Mouse (Mus musculus) liver, postnatal 0 days (tissue): ENCODE data around the gene Med20. TPM values are rescaled to one million over a fixed set of nuclear protein-coding genes. Genes with fewer than 3 reads are reported as not detected.

Experiments used
- ATAC-seq: fragments of 200-750 bp; cut with Nextera tagmentation; 2 replicates; pipeline ENCODE4 v1.8.0; 2017; ENCODE audit warnings: mild to moderate bottlenecking, moderate library complexity
- DNase-seq: peaks from one replicate; pipeline ENCODE4 v3.0.0-alpha.2; 2016
- H3K27ac ChIP-seq: fragments of 300-500 bp; sonication (generic); 2 replicates; pipeline ENCODE4 v1.5.1; 2014; ENCODE audit warnings: antibody characterized with exemption, moderate library complexity, mild to moderate bottlenecking, low read depth
- H3K27me3 ChIP-seq: fragments of 300-500 bp; sonication (generic); 2 replicates; pipeline ENCODE4 v1.6.1; 2014; ENCODE audit warnings: low read length, control low read depth, mixed read lengths; ENCODE audit not compliant: insufficient read depth
- H3K36me3 ChIP-seq: fragments of 300-500 bp; sonication (generic); replicated peaks from 2 replicates; pipeline ENCODE4 v1.6.1; 2014; ENCODE audit warnings: mild to moderate bottlenecking, control low read depth, low read length, moderate library complexity, mixed read lengths; ENCODE audit not compliant: insufficient read depth
- H3K4me1 ChIP-seq: fragments of 300-500 bp; sonication (generic); 2 replicates; pipeline ENCODE4 v1.6.1; 2014; ENCODE audit warnings: antibody characterized with exemption, mild to moderate bottlenecking, control low read depth; ENCODE audit not compliant: insufficient read depth
- H3K4me2 ChIP-seq: fragments of 300-500 bp; sonication (generic); 2 replicates; pipeline ENCODE4 v1.6.1; 2014; ENCODE audit warnings: low read depth, mild to moderate bottlenecking, low read length, moderate library complexity, mixed read lengths
- H3K4me3 ChIP-seq: fragments of 300-500 bp; sonication (generic); 2 replicates; pipeline ENCODE4 v1.5.1; 2014; ENCODE audit warnings: low read depth, low read length
- H3K9ac ChIP-seq: fragments of 300-500 bp; sonication (generic); replicated peaks from 2 replicates; pipeline ENCODE4 v1.6.1; 2014; ENCODE audit warnings: mild to moderate bottlenecking, moderate library complexity
- H3K9me3 ChIP-seq: fragments of 300-500 bp; sonication (generic); 2 replicates; pipeline ENCODE4 v1.6.1; 2016; ENCODE audit warnings: mild to moderate bottlenecking, control low read depth, low read length, mixed read lengths
- CTCF ChIP-seq: sonication (generic); IDR thresholded peaks from 2 replicates; pipeline ENCODE4 v1.5.1; 2016; ENCODE audit warnings: antibody characterized with exemption, low read depth
- EP300 ChIP-seq: IDR thresholded peaks from 2 replicates; pipeline ENCODE4 v1.6.1; 2016; ENCODE audit warnings: antibody characterized with exemption, low read depth, mild to moderate bottlenecking
- WGBS: fragments of 180-500 bp; shearing (Covaris S2); extraction: QIAGEN DNeasy Blood & Tissue Kit; methylation state at CpG from one replicate; pipeline ENCODE4 v1.1.7; 2014; ENCODE audit not compliant: insufficient replicate concordance; 5-methylcytosine and 5-hydroxymethylcytosine counted together
- polyA plus RNA-seq: library from polyadenylated mRNA; unstranded; fragments of >200 nt; fragmentation: Nextera tagmentation; extraction: Ambion mirVana; gene quantifications from 2 replicates; pipeline ENCODE4 v1.2.1, GENCODE M21; 2015

Gene Med20
- polyA plus RNA-seq, 1 experiment from 2014 or later = 13.5 TPM

DNA sequence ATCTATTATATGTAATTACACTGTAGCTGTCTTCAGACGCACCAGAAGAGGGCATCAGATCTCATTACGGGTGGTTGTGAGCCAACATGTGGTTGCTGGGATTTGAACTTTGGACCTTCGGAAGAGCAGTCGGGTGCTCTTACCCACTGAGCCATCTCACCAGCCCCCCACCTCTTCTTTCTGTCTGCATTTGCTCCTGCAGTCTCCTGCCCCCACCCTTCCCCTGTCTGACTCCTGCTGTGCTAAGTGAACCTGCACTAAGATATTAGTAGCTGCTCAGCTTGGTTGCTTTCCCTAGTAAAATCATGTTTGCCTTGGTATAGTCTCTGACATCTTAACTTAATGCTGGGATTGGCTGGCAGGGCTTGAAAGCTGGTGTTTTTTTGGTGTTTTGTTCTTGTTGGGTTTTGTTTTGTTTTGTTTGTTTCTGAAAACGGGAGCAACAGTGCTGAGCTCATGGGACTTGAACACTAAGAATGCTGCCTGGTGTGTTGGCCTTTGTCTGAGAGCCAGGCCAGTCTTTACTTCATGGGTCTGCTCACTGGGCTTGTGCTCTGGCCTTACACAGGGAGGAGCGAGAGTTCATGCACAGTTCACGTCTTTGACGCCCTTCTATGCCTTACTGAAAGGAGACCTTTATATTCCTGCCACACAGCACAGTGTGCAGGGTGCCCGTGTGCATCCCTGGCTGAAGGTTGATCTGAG, 51.8 kb downstream of the Med20 start:
- Histone ChIP-seq H3K4me2 (no peak overlapping the region), H3K27me3 (no peaks in the 10 kb centered on the region), H3K4me1 (0 out of 2 replicates have a peak, but pooled peaks cover 3% of the 10 kb centered on the region), H3K27ac (no peak overlapping the region), H3K36me3 (no peaks in the 10 kb centered on the region), H3K9ac (no peak overlapping the region), H3K4me3 (no peak overlapping the region), H3K9me3 (no peaks in the 10 kb centered on the region)
- 78% methylated on average over 9 of the region's 9 CpGs for WGBS
- TF ChIP-seq EP300 (no peak), CTCF (no peak)
- DNase-seq = no peak
- no peak for ATAC-seq

DNA sequence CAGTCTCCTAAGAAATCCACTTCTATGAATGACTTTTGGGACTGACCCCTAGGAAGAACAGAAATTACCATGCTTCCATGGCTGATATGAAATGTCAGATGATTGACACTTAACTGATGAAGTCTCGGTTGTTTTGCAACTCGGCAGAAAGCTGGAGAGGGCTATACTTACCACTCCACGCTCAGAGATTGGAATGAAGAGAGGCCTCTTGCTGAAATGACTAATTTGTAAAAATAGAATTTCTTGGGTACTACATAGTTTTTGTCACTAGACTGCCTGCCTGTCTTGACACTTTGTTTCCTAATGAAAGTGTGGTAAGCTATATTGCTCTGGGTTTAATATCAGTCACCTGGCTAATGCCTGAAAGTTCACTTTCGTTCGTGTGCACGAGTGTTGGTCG, 53.1 kb downstream of the Med20 start:
- H3K4me1 ChIP-seq = no peaks in the 10 kb centered on the region
- DNase-seq (no peak), ATAC-seq (no peak)
- H3K27ac ChIP-seq = no peak overlapping the region
- WGBS = 69% methylated on average over 7 of the region's 7 CpGs
- no peak overlapping the region for H3K9ac ChIP-seq
- H3K4me3 ChIP-seq = no peak overlapping the region
- H3K27me3 ChIP-seq = no peaks in the 10 kb centered on the region
- no peak overlapping the region for H3K4me2 ChIP-seq
- TF ChIP-seq EP300 = no peak
- no peak for TF ChIP-seq CTCF
- H3K9me3 ChIP-seq = no peaks in the 10 kb centered on the region
- no peaks in the 10 kb centered on the region for H3K36me3 ChIP-seq

DNA sequence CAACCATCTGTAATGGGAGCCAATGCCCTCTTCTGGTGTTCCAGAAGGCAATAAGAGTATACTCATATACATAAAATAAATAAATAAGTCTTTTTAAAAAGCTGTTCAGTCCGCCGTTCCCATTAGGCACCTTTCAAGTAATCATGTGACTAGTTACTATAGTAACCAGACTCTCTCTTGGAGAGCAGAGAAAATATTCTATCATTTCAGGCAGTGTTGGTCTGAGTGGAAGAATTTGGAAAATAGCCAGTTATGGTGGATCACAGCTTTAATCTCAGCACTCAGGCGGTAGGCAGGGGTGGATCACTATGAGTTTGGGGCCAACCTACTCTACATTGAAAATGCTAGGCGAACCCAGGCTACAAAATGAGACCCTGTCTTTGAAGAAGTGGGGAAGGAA, 57.8 kb downstream of the Med20 start:
- 77% methylated on average over 4 of the region's 4 CpGs for WGBS
- H3K9me3 ChIP-seq = no peaks in the 10 kb centered on the region
- no peak overlapping the region for H3K4me2 ChIP-seq
- no peak overlapping the region for H3K4me3 ChIP-seq
- H3K36me3 ChIP-seq = no peaks in the 10 kb centered on the region
- H3K9ac ChIP-seq = no peak overlapping the region
- H3K4me1 ChIP-seq = peaks cover 7% of the 10 kb centered on the region
- DNase-seq (no peak), ATAC-seq (no peak)
- TF ChIP-seq CTCF (no peak), EP300 (no peak)
- H3K27ac ChIP-seq = no peak overlapping the region
- peaks cover 11% of the 10 kb centered on the region; the same call in 1 of the 2 replicates for H3K27me3 ChIP-seq

DNA sequence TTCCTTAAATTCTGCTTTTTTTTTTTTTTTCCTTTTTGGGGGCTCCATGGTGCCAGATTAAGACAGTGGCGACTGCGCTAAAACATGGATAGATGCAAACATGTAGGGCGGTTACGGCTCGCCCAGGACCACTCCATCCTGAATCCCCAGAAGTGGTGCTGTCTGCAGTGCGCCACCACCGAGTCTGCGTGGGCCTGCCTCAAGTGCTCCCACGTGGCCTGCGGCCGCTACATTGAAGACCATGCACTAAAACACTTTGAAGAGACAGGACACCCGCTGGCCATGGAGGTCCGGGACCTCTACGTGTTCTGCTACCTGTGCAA, 60.6 kb downstream of the Med20 start:
- TF ChIP-seq CTCF (no peak), EP300 (no peak)
- ATAC-seq (no peak), DNase-seq (no peak)
- H3K4me3 ChIP-seq = peak overlapping the region; percentile 43
- no peaks in the 10 kb centered on the region for H3K9me3 ChIP-seq
- H3K4me1 ChIP-seq = peaks cover 7% of the 10 kb centered on the region
- H3K27me3 ChIP-seq = peaks cover 11% of the 10 kb centered on the region; the same call in 1 of the 2 replicates
- H3K4me2 ChIP-seq = peak overlapping the region; percentile 69
- H3K36me3 ChIP-seq = peaks cover 5% of the 10 kb centered on the region; the same call in 1 of the 2 replicates
- 0 out of 2 replicates have a peak overlapping the region, but pooled peaks have one; percentile 26 for H3K9ac ChIP-seq
- no peak overlapping the region for H3K27ac ChIP-seq
- WGBS = 39% methylated on average over 14 of the region's 14 CpGs

DNA sequence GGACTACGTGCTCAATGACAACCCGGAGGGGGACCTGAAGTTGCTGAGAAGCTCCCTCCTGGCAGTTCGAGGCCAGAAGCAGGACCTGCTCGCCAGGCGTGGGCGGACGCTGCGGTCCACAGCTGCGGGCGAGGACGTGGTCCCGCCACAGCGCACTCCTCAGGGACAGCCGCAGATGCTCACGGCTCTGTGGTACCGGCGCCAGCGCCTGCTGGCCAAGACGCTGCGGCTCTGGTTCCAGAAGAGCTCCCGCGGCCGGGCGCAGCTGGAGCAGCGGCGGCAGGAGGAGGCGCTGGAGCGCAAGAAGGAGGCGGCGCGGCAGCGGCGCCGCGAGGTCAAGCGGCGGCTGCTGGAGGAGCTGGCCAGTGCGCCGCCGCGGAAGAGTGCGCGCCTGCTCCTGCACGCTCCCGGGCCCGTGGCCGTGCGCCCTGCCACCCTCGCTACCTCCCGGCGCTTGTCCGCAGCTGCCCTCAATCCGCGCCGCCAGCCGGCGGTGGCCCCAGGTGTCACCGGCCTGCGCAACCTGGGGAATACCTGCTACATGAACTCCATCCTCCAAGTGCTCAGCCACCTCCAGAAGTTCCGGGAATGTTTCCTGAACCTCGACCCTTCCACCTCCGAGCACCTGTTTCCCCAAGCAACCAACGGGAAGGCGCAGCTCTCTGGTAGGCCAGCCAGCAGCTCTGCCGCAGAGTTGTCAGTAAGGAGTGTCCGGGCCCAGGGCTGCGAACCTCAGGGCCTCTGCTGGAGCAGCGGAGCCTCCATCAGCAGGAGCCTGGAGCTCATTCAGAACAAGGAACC, 61.1 kb downstream of the Med20 start:
- H3K27ac ChIP-seq = no peak overlapping the region
- peak overlapping the region; percentile 43 for H3K4me3 ChIP-seq
- peaks cover 11% of the 10 kb centered on the region; the same call in 1 of the 2 replicates for H3K27me3 ChIP-seq
- peaks cover 7% of the 10 kb centered on the region for H3K4me1 ChIP-seq
- no peaks in the 10 kb centered on the region for H3K9me3 ChIP-seq
- ATAC-seq = peak; percentile 23; the same call in 1 of the 2 replicates
- H3K9ac ChIP-seq = 0 out of 2 replicates have a peak overlapping the region, but pooled peaks have one; percentile 26
- DNase-seq = peak; percentile 39
- WGBS = 9% methylated on average over 64 of the region's 68 CpGs
- peak overlapping the region; percentile 69 for H3K4me2 ChIP-seq
- peaks cover 5% of the 10 kb centered on the region; the same call in 1 of the 2 replicates for H3K36me3 ChIP-seq
- TF ChIP-seq CTCF (no peak; the same call in 1 of the 2 replicates), EP300 (no peak)

Other genes with a start within 250 kb of the Med20 start
- 46.6 and 47.5 TPM in 2 replicates for gene Mrps10, start 242.7 kb upstream of the Med20 start, polyA plus RNA-seq
- gene Guca1b, start 226.2 kb upstream of the Med20 start, polyA plus RNA-seq = 0.11 and 0.13 TPM in 2 replicates
- 1.5 TPM in 2 replicates for gene Guca1a, start 211.0 kb upstream of the Med20 start, polyA plus RNA-seq
- gene AI661453, start 175.0 kb upstream of the Med20 start, polyA plus RNA-seq = 1.0 and 1.6 TPM in 2 replicates
- 7.5 and 7.8 TPM in 2 replicates for gene 1700001C19Rik, start 174.2 kb upstream of the Med20 start, polyA plus RNA-seq
- 6.5 and 8.1 TPM in 2 replicates for gene Taf8, start 109.3 kb upstream of the Med20 start, polyA plus RNA-seq
- gene Ccnd3, start 106.5 kb upstream of the Med20 start, polyA plus RNA-seq = 249 and 250 TPM in 2 replicates
- gene Bysl, start 90 bp upstream of the Med20 start, polyA plus RNA-seq = 8.9 and 10.6 TPM in 2 replicates
- gene Gm20517, start within 50 bp of the Med20 start, polyA plus RNA-seq = 0.79 and 0.82 TPM in 2 replicates
- gene Usp49, start 19.1 kb downstream of the Med20 start, polyA plus RNA-seq = 1.2 and 1.6 TPM in 2 replicates
- 268 and 275 TPM in 2 replicates for gene Tomm6, start 76.8 kb downstream of the Med20 start, polyA plus RNA-seq
- 0.96 and 2.1 TPM in 2 replicates for gene Frs3, start 77.4 kb downstream of the Med20 start, polyA plus RNA-seq
- gene Gm21981, start 82.9 kb downstream of the Med20 start, polyA plus RNA-seq = 0.13 TPM in 1 of 2 replicates, not detected in the other
- 0.25 TPM in 1 of 2 replicates, not detected in the other for gene Prickle4, start 83.2 kb downstream of the Med20 start, polyA plus RNA-seq
- gene Pgc, start 115.3 kb downstream of the Med20 start, polyA plus RNA-seq = 0.07 and 0.15 TPM in 2 replicates
- gene Tfeb, start 125.4 kb downstream of the Med20 start, polyA plus RNA-seq = 5.8 and 7.1 TPM in 2 replicates
- 0.82 TPM in 2 replicates for gene Mdfi, start 223.1 kb downstream of the Med20 start, polyA plus RNA-seq